Mouse (Mus musculus) heart, embryonic 14.5 days (tissue): Measurements from ENCODE around the gene Zfp941. TPM values are rescaled to one million over a fixed set of nuclear protein-coding genes. Genes with fewer than 3 reads are reported as not detected.
A peak's percentile ranks its signal among the peaks of the same experiment; 100 is the strongest.

ENCODE experiments used
- ATAC-seq: fragments of 200-750 bp; cut with Nextera tagmentation; 2 replicates; pipeline ENCODE4 v1.8.0; 2017; ENCODE audit warnings: low read depth, moderate TSS enrichment; ENCODE audit not compliant: insufficient number of reproducible peaks, insufficient read depth, low FRiP score
- H3K27ac ChIP-seq, 2 experiments: fragments of 200-500 bp in 1 of 2; fragments of 300-500 bp in 1 of 2; sonication (generic) in 1 of 2; replicated peaks in 1 of 2; 2 replicates each; pipeline ENCODE4 v1.5.1; 2012 to 2014; ENCODE audit warnings: low read depth in 2 of 2, low read length in 2 of 2, control low read depth in 1 of 2, mild to moderate bottlenecking in 1 of 2, mixed read lengths in 1 of 2; ENCODE audit not compliant: control insufficient read depth in 1 of 2, insufficient read depth in 1 of 2
- H3K27me3 ChIP-seq: fragments of 300-500 bp; sonication (generic); 2 replicates; pipeline ENCODE4 v1.6.1; 2014; ENCODE audit warnings: mild to moderate bottlenecking, low read length, control low read depth; ENCODE audit not compliant: control insufficient read depth, insufficient read depth
- H3K36me3 ChIP-seq: fragments of 300-500 bp; sonication (generic); 2 replicates; pipeline ENCODE4 v1.6.1; 2014; ENCODE audit warnings: mild to moderate bottlenecking, control low read depth, low read length, mixed read lengths; ENCODE audit not compliant: control insufficient read depth, insufficient read depth
- H3K4me1 ChIP-seq, 2 experiments: fragments of 200-500 bp in 1 of 2; fragments of 300-500 bp in 1 of 2; sonication (generic) in 1 of 2; 2 replicates each; pipeline ENCODE4 v1.6.1; 2012 to 2014; ENCODE audit warnings: low read length in 2 of 2, control low read depth in 1 of 2, mixed read lengths in 1 of 2; ENCODE audit not compliant: control insufficient read depth in 2 of 2, insufficient read depth in 2 of 2
- H3K4me2 ChIP-seq: fragments of 300-500 bp; sonication (generic); 2 replicates; pipeline ENCODE4 v1.6.1; 2014; ENCODE audit warnings: mild to moderate bottlenecking, low read length
- H3K4me3 ChIP-seq, 2 experiments: fragments of 200-500 bp in 1 of 2; fragments of 300-500 bp in 1 of 2; sonication (generic) in 1 of 2; 2 replicates each; pipeline ENCODE4 v1.5.1; 2012 to 2014; ENCODE audit warnings: low read length in 2 of 2, mild to moderate bottlenecking in 2 of 2, control low read depth in 1 of 2, low read depth in 1 of 2, moderate library complexity in 1 of 2; ENCODE audit not compliant: control insufficient read depth in 1 of 2, insufficient read depth in 1 of 2
- H3K9ac ChIP-seq: fragments of 300-500 bp; sonication (generic); 2 replicates; pipeline ENCODE4 v1.6.1; 2014; ENCODE audit warnings: mild to moderate bottlenecking, low read length
- H3K9me3 ChIP-seq: fragments of 300-500 bp; sonication (generic); 2 replicates; pipeline ENCODE4 v1.6.1; 2016; ENCODE audit warnings: low read length, control low read depth; ENCODE audit not compliant: control insufficient read depth
- WGBS: fragments of 180-500 bp; shearing (Covaris S2); extraction: QIAGEN DNeasy Blood & Tissue Kit; methylation state at CpG from one replicate; pipeline ENCODE4 v1.1.7; 2014; 5-methylcytosine and 5-hydroxymethylcytosine counted together
- polyA plus RNA-seq: library from polyadenylated mRNA; unstranded; fragments of >200 nt; fragmentation: Nextera tagmentation; extraction: Ambion mirVana; gene quantifications from 2 replicates; pipeline ENCODE4 v1.2.1, GENCODE M21; 2014

Gene Zfp941
- polyA plus RNA-seq, 1 experiment from 2014 or later = 0.86 TPM

DNA sequence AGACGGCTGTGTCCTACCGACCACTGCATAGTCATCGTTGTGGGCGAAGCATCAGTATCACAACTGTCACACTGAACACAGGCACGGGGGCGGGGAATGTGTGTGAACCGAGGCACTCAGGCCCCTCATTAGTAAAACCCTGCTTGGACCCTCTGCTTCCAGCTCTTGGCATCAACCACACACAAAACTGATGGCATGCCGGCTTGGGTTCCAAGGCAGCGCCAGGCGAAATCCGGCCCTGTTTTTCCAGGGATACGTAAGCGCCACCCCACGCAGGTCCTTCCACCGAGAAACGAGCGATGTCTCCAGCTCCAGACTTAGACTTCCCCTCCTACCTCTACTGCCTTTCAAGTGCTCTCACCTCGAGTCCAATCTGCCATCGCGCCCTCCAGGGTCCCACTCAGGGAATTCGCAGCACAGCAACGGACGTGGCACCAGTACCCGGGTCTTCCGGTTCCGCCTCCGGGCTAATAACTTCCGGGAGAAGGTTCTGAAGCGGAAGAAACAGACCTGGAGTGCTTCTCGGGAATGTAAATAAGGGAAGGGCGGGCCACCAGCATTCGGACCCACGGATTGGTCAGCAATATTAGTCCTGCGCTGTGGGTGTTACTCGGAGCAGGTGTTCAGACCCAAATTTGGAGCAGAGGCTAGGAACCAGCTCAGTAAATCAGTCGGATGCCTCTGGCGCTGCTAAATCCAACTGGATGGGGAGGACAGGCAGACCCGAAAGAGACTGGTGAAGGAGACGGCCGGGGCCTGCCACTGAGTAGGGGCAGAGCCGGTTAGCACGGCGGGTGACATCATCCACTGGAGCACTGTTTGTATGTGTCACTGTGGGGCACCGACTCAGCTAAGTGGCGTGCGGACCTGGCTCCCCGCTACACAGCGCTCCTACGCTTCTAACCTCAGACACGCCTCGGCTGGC lies 34.1 kb upstream of the Zfp941 start, which contains the start of gene Gm45785:
TSS of gene Gm45785 (minus strand) at position 472 of the 925 bp plus-strand sequence.
- ATAC-seq = peak; percentile 60

DNA sequence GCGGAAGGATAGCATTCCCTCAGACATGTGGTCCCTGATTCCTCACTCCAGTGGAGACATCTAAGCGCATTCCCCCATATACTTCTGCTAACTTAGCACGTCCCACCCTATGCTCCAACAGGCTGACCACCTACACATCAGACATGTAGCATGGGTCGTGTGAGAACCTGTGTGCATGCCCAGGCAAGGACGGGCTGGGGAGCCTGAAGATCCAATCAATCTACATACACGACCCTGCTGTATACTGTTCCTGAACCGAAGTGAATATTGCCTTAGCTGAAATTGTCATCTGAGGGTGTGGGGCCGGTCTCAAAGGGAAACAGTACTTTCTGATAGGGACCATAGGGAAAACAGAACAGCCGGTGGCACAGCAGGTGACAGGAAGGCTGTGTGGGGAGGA lies 33.2 kb upstream of the Zfp941 start:
- H3K27me3 ChIP-seq = no peaks in the 10 kb centered on the region
- peak overlapping the region; percentile 78 to 86 for H3K4me3 ChIP-seq
- 65% methylated on average over 9 of the region's 9 CpGs for WGBS
- peak overlapping the region in 1 of 2 experiments; percentile 91; a peak in 1 of 4 replicates for H3K27ac ChIP-seq
- H3K4me2 ChIP-seq = peak overlapping the region; percentile 83
- H3K9ac ChIP-seq = peak overlapping the region; percentile 93
- H3K36me3 ChIP-seq = peaks cover 50% of the 10 kb centered on the region
- H3K4me1 ChIP-seq = peaks cover 11 to 21% of the 10 kb centered on the region in 2 experiments
- no peaks in the 10 kb centered on the region for H3K9me3 ChIP-seq
- ATAC-seq = no peak

More for the DNA sequence above, 34.1 kb upstream of the Zfp941 start, which contains the start of gene Gm45785:
- H3K27me3 ChIP-seq = no peaks in the 10 kb centered on the region
- peaks cover 60% of the 10 kb centered on the region for H3K36me3 ChIP-seq
- WGBS = under 1% methylated on average over 51 of the region's 51 CpGs
- H3K4me1 ChIP-seq = peaks cover 11 to 21% of the 10 kb centered on the region in 2 experiments
- peak within 1 kb of the TSS; percentile 78 to 86 for H3K4me3 ChIP-seq
- H3K4me2 ChIP-seq = peak within 1 kb of the TSS; percentile 83
- H3K27ac ChIP-seq = peak within 1 kb of the TSS; percentile 84 to 91
- no peaks in the 10 kb centered on the region for H3K9me3 ChIP-seq
- peak within 1 kb of the TSS; percentile 93 for H3K9ac ChIP-seq

DNA sequence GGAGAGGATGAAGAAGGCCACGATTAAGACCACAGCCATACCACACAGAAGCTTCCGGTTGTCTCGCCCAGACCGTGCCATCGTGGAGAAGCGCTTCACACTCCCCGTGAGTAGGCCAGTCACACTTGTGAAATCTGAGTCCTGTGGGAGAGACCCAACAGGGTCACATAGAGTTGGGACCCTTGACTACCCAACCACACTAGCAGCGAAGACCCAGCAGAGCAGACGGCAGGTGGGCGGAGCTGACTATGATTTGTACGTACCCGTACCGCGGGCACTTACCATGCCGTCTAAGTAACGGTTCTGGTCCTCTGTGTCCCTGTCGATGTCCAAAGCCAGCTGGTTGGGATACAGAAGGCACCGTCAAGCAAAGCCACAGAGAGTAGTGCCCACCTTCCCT lies 32.5 kb upstream of the Zfp941 start:
- no peak overlapping the region for H3K27ac ChIP-seq
- peaks cover 11 to 21% of the 10 kb centered on the region in 2 experiments for H3K4me1 ChIP-seq
- 94% methylated on average over 18 of the region's 18 CpGs for WGBS
- H3K36me3 ChIP-seq = peaks cover 43% of the 10 kb centered on the region
- no peak for ATAC-seq
- no peaks in the 10 kb centered on the region for H3K27me3 ChIP-seq
- H3K9me3 ChIP-seq = no peaks in the 10 kb centered on the region
- H3K4me3 ChIP-seq = no peak overlapping the region
- no peak overlapping the region for H3K4me2 ChIP-seq
- no peak overlapping the region for H3K9ac ChIP-seq

DNA sequence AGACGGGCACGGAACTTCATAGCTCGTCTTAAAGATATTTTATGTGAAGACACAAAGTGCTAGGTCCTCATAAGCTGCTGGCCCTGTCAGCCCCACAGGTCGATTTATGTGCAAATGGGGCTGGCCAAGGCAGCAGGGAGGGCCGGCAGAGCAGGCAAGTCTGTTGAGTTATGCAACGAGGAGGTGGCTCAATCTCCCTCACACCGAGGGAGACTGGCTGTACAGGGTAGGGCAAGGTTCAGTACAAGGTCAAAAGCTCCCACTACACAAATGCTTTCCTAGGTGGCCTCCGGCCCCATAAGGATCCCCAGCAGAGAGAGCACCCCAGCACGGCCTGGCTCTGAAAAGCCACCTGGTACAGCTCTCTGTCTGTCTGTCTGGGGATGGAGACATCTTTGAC lies 31.4 kb upstream of the Zfp941 start:
- Histone ChIP-seq H3K4me2 (no peak overlapping the region), H3K9me3 (no peaks in the 10 kb centered on the region), H3K27me3 (no peaks in the 10 kb centered on the region), H3K4me3 (no peak overlapping the region), H3K36me3 (peaks cover 33% of the 10 kb centered on the region), H3K27ac (no peak overlapping the region), H3K4me1 (peaks cover 9 to 15% of the 10 kb centered on the region in 2 experiments), H3K9ac (no peak overlapping the region)
- no peak for ATAC-seq
- 83% methylated on average over 9 of the region's 9 CpGs for WGBS

DNA sequence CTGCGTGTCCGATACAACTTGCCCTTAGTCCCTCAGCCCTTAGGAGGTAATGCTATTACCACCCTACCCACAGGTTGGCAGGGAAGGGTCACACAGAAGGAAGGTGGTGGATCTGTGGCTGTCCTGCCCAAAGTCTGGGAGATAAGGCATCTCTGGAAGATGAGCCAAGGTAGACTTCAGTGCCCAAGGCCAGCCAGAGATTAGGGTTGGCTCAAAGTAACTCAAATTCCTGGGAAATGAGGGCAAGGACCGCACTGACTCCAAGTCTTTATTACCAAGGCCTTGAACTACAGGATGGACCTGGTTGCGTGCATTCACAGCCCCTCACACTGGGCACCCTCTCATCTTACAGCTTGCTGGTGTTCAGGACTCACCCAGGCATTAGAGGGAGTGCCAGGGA lies 29.9 kb upstream of the Zfp941 start:
- Histone ChIP-seq H3K27ac (no peak overlapping the region), H3K36me3 (peaks cover 32% of the 10 kb centered on the region), H3K4me3 (no peak overlapping the region), H3K9me3 (no peaks in the 10 kb centered on the region), H3K9ac (no peak overlapping the region), H3K4me1 (peaks cover 7 to 8% of the 10 kb centered on the region in 2 experiments), H3K4me2 (no peak overlapping the region), H3K27me3 (no peaks in the 10 kb centered on the region)
- 88% methylated on average over 4 of the region's 4 CpGs for WGBS
- ATAC-seq = no peak

DNA sequence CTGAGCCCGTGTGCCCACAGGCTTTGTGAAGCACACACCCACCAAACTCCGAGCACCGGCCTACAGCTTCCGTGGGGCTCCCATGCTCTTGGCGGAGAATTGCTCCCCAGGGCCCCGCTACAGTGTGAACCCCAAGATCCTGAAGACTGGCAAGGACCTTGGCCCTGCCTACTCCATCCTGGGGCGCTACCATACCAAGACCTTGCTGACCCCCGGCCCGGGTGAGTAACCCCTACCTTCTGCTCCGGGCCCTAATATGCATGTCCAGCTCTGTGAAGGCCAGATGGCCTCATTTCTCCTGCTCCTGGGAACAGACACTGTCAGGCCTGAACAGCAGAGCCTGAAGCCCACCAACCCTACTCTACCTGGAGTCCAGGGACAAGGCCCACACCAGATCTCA lies 26.6 kb upstream of the Zfp941 start:
- H3K27ac ChIP-seq = no peak overlapping the region
- no peak for ATAC-seq
- H3K36me3 ChIP-seq = peaks cover 21% of the 10 kb centered on the region
- no peak overlapping the region for H3K4me2 ChIP-seq
- peaks cover 0 to 5% of the 10 kb centered on the region in 2 experiments; a peak in 3 of 4 replicates for H3K4me1 ChIP-seq
- peaks cover 11% of the 10 kb centered on the region; the same call in 1 of the 2 replicates for H3K27me3 ChIP-seq
- H3K4me3 ChIP-seq = no peak overlapping the region
- H3K9me3 ChIP-seq = no peaks in the 10 kb centered on the region
- WGBS = 89% methylated on average over 10 of the region's 10 CpGs
- no peak overlapping the region for H3K9ac ChIP-seq

DNA sequence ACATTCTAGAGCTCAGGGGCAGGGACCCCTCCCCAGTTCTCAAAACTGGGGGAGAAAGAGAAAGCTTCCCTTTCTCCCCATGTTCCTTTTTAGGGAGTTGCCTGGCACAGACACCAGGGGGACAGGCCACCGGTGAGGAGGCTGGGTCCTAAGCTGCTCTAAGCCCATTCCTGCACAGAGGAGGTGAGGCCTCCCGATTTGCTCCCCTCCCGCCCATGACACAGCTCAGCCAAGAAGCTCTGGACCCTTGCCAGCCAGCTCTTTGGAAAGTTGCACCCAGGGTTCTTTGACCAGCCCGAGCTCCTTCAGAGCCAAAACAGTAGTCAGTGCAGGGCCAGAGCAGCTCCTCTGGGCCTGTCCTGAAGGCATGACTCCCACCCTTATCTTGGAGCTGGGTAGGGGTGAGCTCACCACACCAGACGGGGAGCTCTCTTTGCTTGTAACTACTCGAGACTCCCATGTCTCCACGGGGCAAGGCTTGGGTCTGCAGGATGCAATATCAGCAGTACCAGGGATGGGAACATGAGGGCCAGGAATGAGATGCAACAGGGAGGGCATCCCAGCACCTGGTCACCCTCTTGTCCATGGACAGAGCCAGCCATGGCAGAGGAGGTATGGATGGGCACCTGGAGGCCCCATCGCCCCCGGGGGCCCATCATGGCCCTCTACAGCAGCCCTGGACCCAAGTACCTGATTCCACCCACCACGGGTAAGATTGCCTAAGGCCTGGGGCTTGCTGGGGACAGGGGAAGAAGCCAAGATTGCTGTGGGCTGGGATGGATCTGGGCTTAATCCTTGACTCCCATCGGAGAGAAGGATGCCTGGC lies 26.0 kb upstream of the Zfp941 start, which contains the start of gene Odf3:
TSS of gene Odf3 (plus strand) at position 51 of the 826 bp plus-strand sequence.
- H3K4me2 ChIP-seq = no peak within 1 kb of the TSS
- peaks cover 15% of the 10 kb centered on the region for H3K36me3 ChIP-seq
- ATAC-seq = peak; percentile 41; the same call in 1 of the 2 replicates
- no peak within 1 kb of the TSS for H3K9ac ChIP-seq
- peaks cover 0 to 5% of the 10 kb centered on the region in 2 experiments; a peak in 3 of 4 replicates for H3K4me1 ChIP-seq
- H3K4me3 ChIP-seq = no peak within 1 kb of the TSS
- peaks cover 15% of the 10 kb centered on the region; the same call in 1 of the 2 replicates for H3K27me3 ChIP-seq
- no peak within 1 kb of the TSS for H3K27ac ChIP-seq
- H3K9me3 ChIP-seq = no peaks in the 10 kb centered on the region
- WGBS = 44% methylated on average over 11 of the region's 11 CpGs
